Mouse (Mus musculus): ENCODE results near the gene Pik3ip1.

- TF ChIP-seq EP300 (IDR thresholded peaks at IDR 0.05) = no peak
- TF ChIP-seq CTCF (IDR thresholded peaks at IDR 0.05) = no peak
These were observed 39.4 kb upstream of the Pik3ip1 start for GRCm38 (mm10) chr11:3290640-3291310.

All from lung, postnatal 0 days (tissue).